Mouse (Mus musculus): ENCODE measurements around the gene Mtmr4. TPM values are rescaled to one million over a fixed set of nuclear protein-coding genes. Genes with fewer than 3 reads are reported as not detected.

Mtmr4 gene
- polyA plus RNA-seq, 1 experiment from 2014 or later: 53.4 TPM

DNA sequence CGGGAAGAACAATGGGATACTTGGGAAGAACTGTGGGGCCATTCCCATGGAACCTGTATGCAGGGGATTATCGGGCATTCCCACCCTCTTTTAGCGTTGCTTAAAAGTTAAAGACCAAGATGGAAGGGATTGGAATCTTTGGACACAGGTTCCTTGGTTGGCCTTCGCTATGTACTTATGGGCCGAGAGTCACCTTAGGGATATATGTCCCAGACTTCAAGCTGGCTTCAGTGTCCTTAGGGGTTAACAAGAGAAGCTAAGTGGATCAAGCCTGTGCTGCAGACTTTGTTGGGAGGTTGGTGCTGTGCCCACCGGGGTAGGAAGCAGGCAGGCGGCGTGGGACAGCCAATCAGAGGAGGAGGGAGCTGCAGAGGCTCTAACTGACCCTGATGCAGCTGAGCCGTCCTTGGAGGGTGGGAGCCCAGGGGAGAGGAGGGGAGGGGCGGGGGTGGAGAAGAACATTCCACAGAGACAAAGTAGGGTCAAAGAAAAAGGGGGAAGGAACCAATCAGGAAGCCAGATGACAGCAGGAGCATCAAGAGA lies 11.3 kb upstream of the Mtmr4 start:
- Histone ChIP-seq H3K9me3 (ENCODE audit: control insufficient read depth, low read length) (no peaks in the 10 kb centered on the region), H3K27ac (no peak overlapping the region), H3K9ac (no peak overlapping the region), H3K4me1 (replicated peaks; ENCODE audit: control insufficient read depth, insufficient read depth, low read length) (peaks cover 9% of the 10 kb centered on the region), H3K27me3 (ENCODE audit: control insufficient read depth, insufficient read depth, low read length) (no peaks in the 10 kb centered on the region), H3K36me3 (replicated peaks; ENCODE audit: control insufficient read depth, insufficient read depth) (no peaks in the 10 kb centered on the region), H3K4me3 (replicated peaks; ENCODE audit: low read length) (no peak overlapping the region), H3K4me2 (replicated peaks) (no peak overlapping the region)
- DNase-seq (ENCODE audit: low spot score) (no peak), ATAC-seq (ENCODE audit: low FRiP score) (no peak)
- 43% methylated on average over 9 of the region's 10 CpGs for WGBS

DNA sequence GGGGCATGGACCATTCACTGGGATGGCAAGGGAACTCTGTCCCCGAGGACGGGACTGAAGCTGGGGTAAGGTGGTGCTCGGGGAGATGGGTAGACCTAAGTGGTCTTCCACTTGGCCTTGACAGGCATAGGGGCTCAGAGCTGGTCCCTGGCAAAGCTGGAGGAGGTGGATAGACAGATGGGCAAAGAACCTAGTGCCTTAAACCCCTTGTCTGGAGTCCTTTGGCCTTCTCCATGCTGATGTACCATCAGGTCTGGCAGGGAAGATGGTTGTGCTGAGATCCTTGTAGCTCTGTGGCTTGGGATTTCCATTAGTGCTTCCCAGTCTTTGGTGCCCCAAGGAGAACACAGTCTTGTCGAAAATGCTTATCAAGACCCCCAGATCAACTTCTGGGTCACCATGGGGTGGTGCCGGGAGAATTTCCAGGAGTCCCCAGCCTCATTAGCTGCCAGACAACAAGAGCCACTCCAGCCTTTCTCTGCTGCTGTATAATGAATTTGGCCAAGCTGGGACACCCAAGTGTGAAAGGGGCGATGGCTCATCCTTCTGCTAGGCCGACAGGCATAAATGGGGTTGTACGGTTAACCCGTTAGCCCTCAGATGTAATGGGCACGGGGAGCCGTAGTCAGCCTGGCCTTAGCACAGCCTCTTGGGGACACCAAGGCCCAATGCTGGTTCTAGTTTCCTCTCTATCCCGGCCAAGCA lies 10.6 kb upstream of the Mtmr4 start:
- WGBS: 84% methylated on average over 12 of the region's 12 CpGs

DNA sequence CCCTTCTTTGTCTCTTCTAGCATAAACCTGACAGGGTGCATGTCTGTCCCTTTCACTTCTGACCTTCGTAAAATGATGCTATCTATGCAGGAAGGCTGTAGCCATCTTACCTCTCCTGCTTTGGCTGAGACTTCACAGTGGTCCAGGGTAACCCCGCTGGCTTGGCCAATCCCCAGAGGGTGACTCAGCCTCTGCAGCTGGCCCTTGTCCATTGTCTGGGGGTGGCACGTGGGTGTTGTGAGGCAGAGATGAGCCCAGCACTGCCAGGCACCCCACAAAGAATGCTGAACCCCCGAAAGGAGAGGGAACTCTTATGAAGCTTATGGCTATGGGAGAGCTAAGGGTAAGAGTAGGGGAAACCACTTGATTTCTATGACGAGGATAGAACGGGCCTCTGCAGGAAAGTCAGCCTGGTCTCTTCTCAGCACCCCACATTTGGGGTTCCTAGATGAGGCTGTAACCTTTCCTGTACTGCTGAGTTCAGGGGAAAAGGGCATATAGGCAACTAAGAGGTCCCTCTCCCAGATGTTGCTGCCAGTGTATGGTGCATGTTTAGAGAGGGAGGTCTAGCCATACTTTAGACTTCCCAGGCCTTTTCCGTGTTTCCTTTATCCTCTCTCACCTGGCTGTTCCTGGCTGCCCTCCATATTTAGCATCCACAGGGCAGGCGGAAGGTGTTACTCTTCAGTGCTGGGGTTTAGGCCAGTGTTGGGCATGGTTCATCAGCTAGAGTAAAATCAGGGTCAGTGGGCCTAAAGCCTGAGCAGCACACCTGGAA lies 9.8 kb upstream of the Mtmr4 start:
- Histone ChIP-seq H3K4me3 (replicated peaks; ENCODE audit: low read length) (no peak overlapping the region), H3K27ac (no peak overlapping the region), H3K4me1 (replicated peaks; ENCODE audit: control insufficient read depth, insufficient read depth, low read length) (peaks cover 9% of the 10 kb centered on the region), H3K9me3 (ENCODE audit: control insufficient read depth, low read length) (no peaks in the 10 kb centered on the region), H3K36me3 (replicated peaks; ENCODE audit: control insufficient read depth, insufficient read depth) (no peaks in the 10 kb centered on the region), H3K4me2 (replicated peaks) (no peak overlapping the region), H3K27me3 (ENCODE audit: control insufficient read depth, insufficient read depth, low read length) (no peaks in the 10 kb centered on the region), H3K9ac (no peak overlapping the region)
- DNase-seq (ENCODE audit: low spot score) (no peak), ATAC-seq (ENCODE audit: low FRiP score) (no peak)
- 86% methylated on average over 8 of the region's 8 CpGs for WGBS

More for the DNA sequence above, 10.6 kb upstream of the Mtmr4 start:
- ATAC-seq (ENCODE audit: low FRiP score): no peak
- no peak for DNase-seq (ENCODE audit: low spot score)
- Histone ChIP-seq H3K9ac (no peak overlapping the region), H3K27ac (no peak overlapping the region), H3K36me3 (replicated peaks; ENCODE audit: control insufficient read depth, insufficient read depth) (no peaks in the 10 kb centered on the region), H3K4me3 (replicated peaks; ENCODE audit: low read length) (no peak overlapping the region), H3K4me2 (replicated peaks) (no peak overlapping the region), H3K27me3 (ENCODE audit: control insufficient read depth, insufficient read depth, low read length) (no peaks in the 10 kb centered on the region), H3K9me3 (ENCODE audit: control insufficient read depth, low read length) (no peaks in the 10 kb centered on the region), H3K4me1 (replicated peaks; ENCODE audit: control insufficient read depth, insufficient read depth, low read length) (peaks cover 9% of the 10 kb centered on the region)

DNA sequence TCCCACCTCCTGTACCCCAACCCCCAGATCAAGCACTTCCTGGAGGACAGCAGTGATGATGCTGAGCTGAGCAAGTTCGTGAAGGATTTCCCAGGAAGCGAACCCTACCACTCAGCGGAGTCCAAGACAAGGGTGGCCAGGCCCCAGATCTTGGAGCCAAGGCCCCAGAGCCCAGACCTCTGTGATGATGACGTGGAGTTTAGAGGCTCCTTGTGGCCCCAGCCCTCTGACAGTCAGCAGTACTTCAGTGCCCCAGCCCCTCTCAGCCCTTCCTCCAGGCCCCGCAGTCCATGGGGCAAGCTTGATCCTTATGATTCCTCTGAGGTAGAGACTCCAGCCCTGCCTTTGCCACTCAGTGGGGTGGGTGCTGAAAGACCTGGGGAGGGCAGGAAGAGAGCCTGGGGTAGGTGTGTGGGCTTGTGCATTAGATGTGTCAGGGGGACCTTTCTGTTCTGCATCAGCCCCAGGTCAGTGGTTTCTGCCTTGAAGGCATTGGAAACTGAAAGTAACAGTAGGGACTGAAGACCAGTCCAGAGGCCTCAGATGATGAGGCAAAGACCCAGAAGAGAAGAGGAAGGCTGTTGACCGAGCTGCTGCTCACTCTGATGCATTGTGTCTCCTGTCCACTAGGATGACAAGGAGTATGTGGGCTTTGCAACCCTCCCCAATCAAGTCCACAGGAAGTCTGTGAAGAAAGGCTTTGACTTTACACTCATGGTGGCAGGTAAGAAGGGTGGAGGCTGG lies 8.5 kb upstream of the Mtmr4 start:
- Histone ChIP-seq H3K36me3 (replicated peaks; ENCODE audit: control insufficient read depth, insufficient read depth) (no peaks in the 10 kb centered on the region), H3K9ac (no peak overlapping the region), H3K27ac (no peak overlapping the region), H3K4me1 (replicated peaks; ENCODE audit: control insufficient read depth, insufficient read depth, low read length) (no peaks in the 10 kb centered on the region), H3K4me2 (replicated peaks) (no peak overlapping the region), H3K4me3 (replicated peaks; ENCODE audit: low read length) (no peak overlapping the region), H3K9me3 (ENCODE audit: control insufficient read depth, low read length) (no peaks in the 10 kb centered on the region), H3K27me3 (ENCODE audit: control insufficient read depth, insufficient read depth, low read length) (no peaks in the 10 kb centered on the region)
- DNase-seq (ENCODE audit: low spot score): no peak
- no peak for ATAC-seq (ENCODE audit: low FRiP score)
- 81% methylated on average over 6 of the region's 6 CpGs for WGBS

DNA sequence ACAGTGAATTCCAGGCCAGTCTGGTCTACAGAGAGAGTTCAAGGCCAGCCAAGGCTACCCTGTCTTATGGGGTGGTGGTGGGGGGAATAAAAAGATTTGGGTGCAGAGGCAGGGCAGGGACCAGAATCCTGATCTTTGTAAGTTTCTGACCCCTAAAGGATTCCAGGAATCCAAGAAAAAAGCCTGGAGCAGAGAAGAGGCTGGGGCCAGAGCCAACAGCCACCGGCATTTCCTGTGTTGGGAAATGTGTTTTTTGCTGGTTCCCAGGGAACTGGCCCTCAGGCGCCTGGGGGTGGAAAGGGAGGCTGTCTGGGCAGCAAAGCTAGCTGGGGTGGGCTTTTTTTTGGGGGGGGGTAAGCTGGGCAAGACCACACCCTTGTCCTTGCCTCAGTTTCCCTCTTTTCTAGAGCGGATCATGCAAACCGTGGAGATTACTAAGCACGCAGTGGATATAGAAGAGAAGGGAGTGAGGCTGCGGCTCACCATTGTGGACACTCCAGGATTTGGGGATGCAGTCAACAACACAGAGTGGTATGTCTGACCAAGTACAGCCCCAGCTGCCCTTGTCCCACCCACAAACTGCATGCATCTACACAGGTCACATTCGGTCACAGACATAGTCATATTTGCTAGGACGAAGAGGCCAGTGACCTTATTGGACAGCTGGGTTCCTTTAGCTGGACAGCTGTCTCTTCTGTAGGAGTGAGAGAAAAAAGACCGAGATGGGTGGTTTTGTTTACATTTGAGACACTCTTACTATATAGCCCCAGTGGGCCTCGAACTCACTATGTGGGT lies 7.1 kb upstream of the Mtmr4 start:
- ATAC-seq (ENCODE audit: low FRiP score) (no peak), DNase-seq (ENCODE audit: low spot score) (no peak)
- no peak overlapping the region for H3K4me2 ChIP-seq (replicated peaks)
- no peaks in the 10 kb centered on the region for H3K27me3 ChIP-seq (ENCODE audit: control insufficient read depth, insufficient read depth, low read length)
- H3K27ac ChIP-seq: no peak overlapping the region
- H3K4me3 ChIP-seq (replicated peaks; ENCODE audit: low read length): no peak overlapping the region
- peaks cover 2% of the 10 kb centered on the region for H3K4me1 ChIP-seq (replicated peaks; ENCODE audit: control insufficient read depth, insufficient read depth, low read length)
- WGBS: 88% methylated on average over 10 of the region's 10 CpGs
- H3K9ac ChIP-seq: no peak overlapping the region
- H3K36me3 ChIP-seq (replicated peaks; ENCODE audit: control insufficient read depth, insufficient read depth): no peaks in the 10 kb centered on the region
- H3K9me3 ChIP-seq (ENCODE audit: control insufficient read depth, low read length): no peaks in the 10 kb centered on the region

DNA sequence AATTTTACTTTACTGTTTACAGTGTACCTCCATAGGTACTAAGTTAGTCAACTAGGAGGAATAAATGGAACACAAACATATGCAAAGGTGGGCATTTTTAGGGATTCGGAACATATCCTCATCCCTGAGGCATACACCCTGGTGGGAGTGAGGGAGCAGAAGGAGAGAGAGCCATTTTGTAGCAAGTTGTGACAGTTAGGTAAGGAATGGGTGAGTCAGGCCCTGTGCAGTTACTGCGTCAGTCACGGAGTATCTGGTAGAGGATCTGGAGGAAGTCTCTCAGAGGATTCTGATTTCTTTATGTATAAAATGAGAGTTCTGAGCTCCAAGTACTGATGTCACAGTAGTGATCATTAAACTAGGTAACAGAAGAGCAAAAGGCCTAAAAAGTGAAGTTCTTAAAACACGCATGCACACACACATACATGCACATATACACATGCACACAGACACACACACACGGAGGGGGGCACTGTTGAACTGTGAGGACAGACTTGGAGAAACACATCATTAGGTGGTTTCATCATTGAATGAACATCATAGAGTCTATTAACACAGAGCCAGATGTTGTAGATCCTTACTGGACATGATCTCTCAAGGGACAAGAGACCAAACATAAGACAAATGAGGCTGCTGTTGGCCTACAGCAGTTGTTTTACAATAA lies 4.6 kb upstream of the Mtmr4 start:
- no peaks in the 10 kb centered on the region for H3K36me3 ChIP-seq (replicated peaks; ENCODE audit: control insufficient read depth, insufficient read depth)
- H3K9me3 ChIP-seq (ENCODE audit: control insufficient read depth, low read length): no peaks in the 10 kb centered on the region
- H3K4me2 ChIP-seq (replicated peaks): no peak overlapping the region
- H3K27ac ChIP-seq: no peak overlapping the region
- ATAC-seq (ENCODE audit: low FRiP score) (no peak), DNase-seq (ENCODE audit: low spot score) (no peak)
- peaks cover 12% of the 10 kb centered on the region for H3K4me1 ChIP-seq (replicated peaks; ENCODE audit: control insufficient read depth, insufficient read depth, low read length)
- no peak overlapping the region for H3K4me3 ChIP-seq (replicated peaks; ENCODE audit: low read length)
- H3K9ac ChIP-seq: no peak overlapping the region
- no peaks in the 10 kb centered on the region for H3K27me3 ChIP-seq (ENCODE audit: control insufficient read depth, insufficient read depth, low read length)
- WGBS: 91% methylated on average over 5 of the region's 5 CpGs

DNA sequence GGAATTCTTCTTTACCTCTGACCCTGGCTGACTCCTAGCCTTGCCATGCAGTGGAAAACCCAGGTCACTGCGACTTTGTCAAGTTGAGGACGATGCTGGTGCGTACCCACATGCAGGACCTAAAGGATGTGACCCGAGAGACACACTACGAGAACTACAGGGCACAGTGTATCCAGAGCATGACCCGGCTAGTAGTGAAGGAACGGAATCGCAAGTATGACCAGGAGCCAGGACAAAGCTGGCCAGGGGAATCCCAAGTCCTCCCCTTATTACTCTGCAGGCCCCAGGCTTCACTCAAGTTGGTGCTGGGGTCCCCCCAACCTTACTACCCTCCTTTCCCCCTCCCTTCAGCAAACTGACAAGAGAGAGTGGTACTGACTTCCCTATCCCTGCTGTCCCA lies 2.4 kb upstream of the Mtmr4 start:
- no peak overlapping the region for H3K4me3 ChIP-seq (replicated peaks; ENCODE audit: low read length)
- 0 out of 2 replicates have a peak overlapping the region, but pooled peaks have one; percentile 84 for H3K9ac ChIP-seq
- H3K4me2 ChIP-seq (replicated peaks): peak overlapping the region; percentile 76

DNA sequence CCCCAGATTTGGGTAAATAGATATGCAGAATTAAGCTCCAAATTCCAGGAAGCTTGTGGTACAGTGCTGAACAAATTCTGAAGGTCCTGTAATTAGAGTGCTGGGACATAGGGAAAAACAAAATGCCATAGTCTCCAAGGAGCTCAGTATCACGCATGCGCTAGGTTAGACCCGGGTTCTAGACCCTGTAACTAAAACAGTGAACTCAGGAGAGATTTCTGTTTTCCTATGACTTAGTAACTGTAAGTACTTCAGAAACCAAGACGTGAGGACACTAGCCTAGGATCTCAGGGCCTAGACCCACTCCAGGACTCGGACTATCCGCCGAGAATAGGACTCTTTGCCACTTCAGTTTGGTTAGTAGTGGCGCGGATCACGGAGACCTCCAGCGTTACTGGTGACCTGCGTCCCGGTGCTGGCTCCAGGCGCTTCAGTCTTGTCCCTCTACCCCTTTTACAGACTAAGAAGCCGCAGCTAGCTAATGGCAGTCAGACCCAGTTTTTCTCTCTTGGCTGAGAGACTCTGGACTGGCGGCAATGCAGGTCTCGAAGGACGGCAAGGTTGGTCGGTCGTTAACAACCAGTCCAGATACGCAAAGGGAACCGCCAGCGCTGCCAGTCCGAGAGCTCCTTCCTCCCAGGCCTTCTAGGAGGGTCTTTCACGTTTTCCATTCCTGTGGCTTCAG lies 979 bp upstream of the Mtmr4 start:
- DNase-seq (ENCODE audit: low spot score): peak; percentile 32
- H3K4me1 ChIP-seq (replicated peaks; ENCODE audit: control insufficient read depth, insufficient read depth, low read length): peaks cover 20% of the 10 kb centered on the region
- H3K4me2 ChIP-seq (replicated peaks): peak overlapping the region; percentile 76
- H3K27ac ChIP-seq: peak overlapping the region; percentile 92
- peak overlapping the region; percentile 62 for H3K4me3 ChIP-seq (replicated peaks; ENCODE audit: low read length)
- no peaks in the 10 kb centered on the region for H3K27me3 ChIP-seq (ENCODE audit: control insufficient read depth, insufficient read depth, low read length)
- WGBS: 3% methylated on average over 25 of the region's 25 CpGs
- ATAC-seq (ENCODE audit: low FRiP score): no peak
- H3K9ac ChIP-seq: peak overlapping the region; percentile 84
- H3K36me3 ChIP-seq (replicated peaks; ENCODE audit: control insufficient read depth, insufficient read depth): no peaks in the 10 kb centered on the region
- no peaks in the 10 kb centered on the region for H3K9me3 ChIP-seq (ENCODE audit: control insufficient read depth, low read length)

More for the DNA sequence above, 2.4 kb upstream of the Mtmr4 start:
- Histone ChIP-seq H3K27ac (no peak overlapping the region), H3K36me3 (replicated peaks; ENCODE audit: control insufficient read depth, insufficient read depth) (no peaks in the 10 kb centered on the region), H3K4me1 (replicated peaks; ENCODE audit: control insufficient read depth, insufficient read depth, low read length) (peaks cover 20% of the 10 kb centered on the region), H3K27me3 (ENCODE audit: control insufficient read depth, insufficient read depth, low read length) (no peaks in the 10 kb centered on the region), H3K9me3 (ENCODE audit: control insufficient read depth, low read length) (no peaks in the 10 kb centered on the region)
- no peak for DNase-seq (ENCODE audit: low spot score)
- no peak for ATAC-seq (ENCODE audit: low FRiP score)
- 90% methylated on average over 8 of the region's 8 CpGs for WGBS
